Mouse (Mus musculus): Measurements from ENCODE around the gene Ccdc162.

DNA sequence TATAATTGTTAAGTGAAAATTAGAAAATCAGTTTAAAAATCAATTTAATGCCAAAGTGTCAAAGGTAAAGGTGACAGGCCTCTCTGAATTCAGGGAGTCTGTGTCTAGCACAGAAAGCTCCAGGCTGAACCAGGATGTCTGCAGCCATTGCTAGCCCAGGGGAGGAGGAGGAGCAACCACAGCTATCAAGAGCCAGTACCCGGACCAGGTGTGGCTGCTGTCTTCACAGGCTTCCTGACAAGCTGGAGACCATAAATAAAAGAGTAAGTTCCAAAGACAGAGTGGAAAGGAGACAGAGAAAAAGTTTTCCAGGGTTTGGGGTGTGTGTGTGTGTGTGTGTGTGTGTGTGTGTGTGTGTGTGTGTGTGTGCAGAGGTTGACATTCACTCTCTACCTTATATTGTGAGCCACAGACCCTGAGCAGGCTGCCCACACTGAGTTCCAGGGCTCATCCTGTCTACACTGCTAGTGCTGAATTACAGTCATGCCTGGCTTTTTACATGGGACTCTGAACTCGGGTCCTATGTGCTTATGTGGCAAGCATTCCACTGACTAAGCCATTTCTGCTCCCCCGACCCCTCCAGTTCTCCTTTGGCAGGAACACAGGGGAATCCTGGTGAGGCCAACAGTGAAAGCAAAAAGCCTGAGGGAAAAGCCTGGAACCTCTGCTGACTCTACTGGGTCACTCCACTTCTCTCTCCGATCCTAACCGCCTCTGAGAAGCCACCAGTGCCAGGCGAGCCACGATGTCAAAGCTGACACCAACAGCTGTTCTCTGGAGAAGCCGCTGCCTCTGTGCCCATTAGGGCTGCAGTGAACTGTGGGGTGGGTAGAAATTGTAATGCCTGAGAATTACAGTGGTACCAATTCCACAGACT lies 140.7 kb downstream of the Ccdc162 start:
- TF ChIP-seq CTCF (IDR thresholded peaks at IDR 0.05; ENCODE audit: low read depth) (no peak), EP300 (IDR thresholded peaks at IDR 0.05; ENCODE audit: low read depth) (no peak)

Data from heart, postnatal 0 days (tissue).